Comparison of ENCODE assay signal across 20 mouse cellular contexts in the genomic region with DNA sequence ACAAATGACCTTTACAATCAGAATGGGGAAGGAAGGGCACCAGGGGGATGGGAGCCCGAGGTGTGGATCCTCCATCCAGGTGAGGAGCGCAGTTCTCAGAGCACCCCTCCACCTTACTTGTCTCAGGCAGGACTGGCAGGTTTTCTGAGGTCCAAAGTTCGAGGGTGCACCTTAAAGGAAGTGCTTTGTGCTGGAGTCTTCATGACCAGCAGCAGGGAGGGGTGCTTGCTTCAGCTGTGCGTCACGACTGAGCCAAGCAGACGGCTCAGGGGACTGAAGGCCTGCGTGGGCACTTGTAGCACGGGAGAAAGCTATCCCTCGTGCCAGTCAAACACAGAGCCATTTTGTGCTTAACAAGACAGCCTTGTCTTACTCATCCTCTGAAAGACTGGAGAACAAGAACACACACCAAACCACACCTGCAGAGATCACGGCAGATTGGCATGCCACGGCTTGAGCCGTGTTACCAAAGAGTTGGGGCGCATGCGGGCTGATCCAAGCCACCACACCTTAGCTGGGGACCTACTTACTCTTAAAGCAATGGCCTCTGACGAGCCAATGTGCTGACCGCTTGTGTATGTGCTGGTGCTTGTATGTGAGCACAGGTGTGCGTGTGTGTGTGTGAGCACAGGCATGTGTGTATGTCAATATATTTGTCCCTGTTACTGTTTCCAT. TPM values are rescaled to one million over a fixed set of nuclear protein-coding genes. Genes with fewer than 3 reads are reported as not detected.
DNase-seq lines count a peak whose midpoint lies in the region; ATAC-seq lines count a peak whose summit lies in the region.
"Had no signal": no experiment of that assay in that cellular context is flagged by ENCODE, and none has a peak within 500 bp of the region (broad histone marks: within the 10 kb centered on the region; RNA-seq: fewer than 3 reads in every experiment).

No protein-coding gene starts in this region.

- H3K9ac ChIP-seq in forebrain, embryonic 13.5 days = no peak overlapping the region
- no peak overlapping the region for H3K9ac ChIP-seq in forebrain, embryonic 12.5 days
- no peak overlapping the region for H3K9ac ChIP-seq in midbrain, embryonic 12.5 days (replicated peaks)
- no peak overlapping the region for H3K9ac ChIP-seq in midbrain, embryonic 15.5 days
- H3K9ac ChIP-seq in intestine, embryonic 15.5 days = no peak overlapping the region
- H3K9ac ChIP-seq in stomach, embryonic 15.5 days = no peak overlapping the region
- H3K9ac ChIP-seq: kidney, embryonic 15.5 days; liver, embryonic 13.5 days had no signal

- ATAC-seq in forebrain, embryonic 13.5 days = no peak
- no peak for ATAC-seq in forebrain, embryonic 12.5 days (ENCODE audit: low FRiP score)
- ATAC-seq in midbrain, embryonic 12.5 days (ENCODE audit: low FRiP score, low read depth) = no peak
- no peak for ATAC-seq in midbrain, embryonic 15.5 days (replicated peaks)
- peak; percentile 88 for ATAC-seq in intestine, embryonic 15.5 days
- ATAC-seq in stomach, embryonic 15.5 days (ENCODE audit: insufficient read depth, low FRiP score, low read depth) = peak; percentile 37
- no peak for ATAC-seq in activated CD4-positive, CD25-positive, alpha-beta regulatory T cell, adult 4 months

- DNase-seq in thymus, postnatal 10 days (ENCODE audit: low spot score in 2 of 2) = no peak
- DNase-seq: adrenal gland, adult 2 months; cerebellum, adult 9-10 months; gastrocnemius, postnatal 36 days; kidney, postnatal 36 days; layer of hippocampus, adult 9-11 months; liver, embryonic 13.5 days; lung, adult 2 months; lung, postnatal 14 days had no signal

- H3K36me3 ChIP-seq in forebrain, embryonic 13.5 days (ENCODE audit: poor library complexity, severe bottlenecking) = peaks cover 62% of the 10 kb centered on the region
- peaks cover 52% of the 10 kb centered on the region for H3K36me3 ChIP-seq in forebrain, embryonic 12.5 days (replicated peaks)
- H3K36me3 ChIP-seq in midbrain, embryonic 12.5 days = peaks cover 54% of the 10 kb centered on the region
- peaks cover 12% of the 10 kb centered on the region; the same call in 1 of the 2 replicates for H3K36me3 ChIP-seq in midbrain, embryonic 15.5 days (replicated peaks)
- peaks cover 18% of the 10 kb centered on the region; the same call in 1 of the 2 replicates for H3K36me3 ChIP-seq in intestine, embryonic 15.5 days
- H3K36me3 ChIP-seq in stomach, embryonic 15.5 days = peaks cover 18% of the 10 kb centered on the region; the same call in 1 of the 2 replicates

- peaks cover 91% of the 10 kb centered on the region for H3K4me1 ChIP-seq in forebrain, embryonic 13.5 days
- H3K4me1 ChIP-seq in forebrain, embryonic 12.5 days = peaks cover 60% of the 10 kb centered on the region
- H3K4me1 ChIP-seq in midbrain, embryonic 12.5 days = peaks cover 59% of the 10 kb centered on the region
- H3K4me1 ChIP-seq in midbrain, embryonic 15.5 days = peaks cover 40% of the 10 kb centered on the region
- H3K4me1 ChIP-seq in intestine, embryonic 15.5 days (replicated peaks) = peaks cover 47% of the 10 kb centered on the region
- peaks cover 37% of the 10 kb centered on the region for H3K4me1 ChIP-seq in stomach, embryonic 15.5 days

- H3K4me2 ChIP-seq in forebrain, embryonic 13.5 days = no peak overlapping the region
- H3K4me2 ChIP-seq in forebrain, embryonic 12.5 days = no peak overlapping the region
- no peak overlapping the region for H3K4me2 ChIP-seq in midbrain, embryonic 12.5 days (replicated peaks)
- no peak overlapping the region for H3K4me2 ChIP-seq in midbrain, embryonic 15.5 days
- H3K4me2 ChIP-seq in intestine, embryonic 15.5 days (replicated peaks) = peak overlapping the region; percentile 21
- no peak overlapping the region for H3K4me2 ChIP-seq in stomach, embryonic 15.5 days
- H3K4me2 ChIP-seq: kidney, embryonic 15.5 days; liver, embryonic 13.5 days; midbrain, embryonic 11.5 days had no signal

- WGBS in forebrain, embryonic 13.5 days = 90% methylated on average over 17 of the region's 17 CpGs
- whole genome bisulfite sequencing in forebrain, embryonic 12.5 days = 93% methylated on average over 17 of the region's 17 CpGs
- 91% methylated on average over 17 of the region's 17 CpGs for WGBS in midbrain, embryonic 12.5 days
- WGBS in midbrain, embryonic 15.5 days = 92% methylated on average over 17 of the region's 17 CpGs
- WGBS in intestine, embryonic 15.5 days = 74% methylated on average over 17 of the region's 17 CpGs
- 75% methylated on average over 17 of the region's 17 CpGs for WGBS in stomach, embryonic 15.5 days

- H3K27ac ChIP-seq in forebrain, embryonic 13.5 days = 0 out of 2 replicates have a peak overlapping the region, but pooled peaks have one; percentile 1
- no peak overlapping the region for H3K27ac ChIP-seq in forebrain, embryonic 12.5 days
- 0 out of 2 replicates have a peak overlapping the region, but pooled peaks have one; percentile 2 for H3K27ac ChIP-seq in midbrain, embryonic 12.5 days (replicated peaks)
- no peak overlapping the region for H3K27ac ChIP-seq in midbrain, embryonic 15.5 days
- peak overlapping the region; percentile 74 for H3K27ac ChIP-seq in intestine, embryonic 15.5 days
- peak overlapping the region; percentile 45 for H3K27ac ChIP-seq in stomach, embryonic 15.5 days
- H3K27ac ChIP-seq: hindbrain, embryonic 10.5 days; kidney, embryonic 15.5 days; left cerebral cortex, adult 2 months; liver, embryonic 13.5 days had no signal

- H3K27me3 ChIP-seq in forebrain, embryonic 13.5 days = no peaks in the 10 kb centered on the region
- H3K27me3 ChIP-seq in forebrain, embryonic 12.5 days = no peaks in the 10 kb centered on the region
- H3K27me3 ChIP-seq in midbrain, embryonic 12.5 days = no peaks in the 10 kb centered on the region
- H3K27me3 ChIP-seq in midbrain, embryonic 15.5 days (replicated peaks) = no peaks in the 10 kb centered on the region
- no peaks in the 10 kb centered on the region for H3K27me3 ChIP-seq in intestine, embryonic 15.5 days (replicated peaks)
- no peaks in the 10 kb centered on the region for H3K27me3 ChIP-seq in stomach, embryonic 15.5 days (replicated peaks)
- H3K27me3 ChIP-seq: kidney, embryonic 15.5 days; liver, embryonic 13.5 days had no signal

- H3K4me3 ChIP-seq in forebrain, embryonic 13.5 days = no peak overlapping the region
- H3K4me3 ChIP-seq in forebrain, embryonic 12.5 days (replicated peaks) = no peak overlapping the region
- no peak overlapping the region for H3K4me3 ChIP-seq in midbrain, embryonic 12.5 days
- no peak overlapping the region for H3K4me3 ChIP-seq in midbrain, embryonic 15.5 days
- no peak overlapping the region for H3K4me3 ChIP-seq in intestine, embryonic 15.5 days (replicated peaks)
- no peak overlapping the region for H3K4me3 ChIP-seq in stomach, embryonic 15.5 days (replicated peaks)
- H3K4me3 ChIP-seq: hindbrain, embryonic 10.5 days; kidney, embryonic 15.5 days; left cerebral cortex, adult 2 months; liver, embryonic 13.5 days had no signal

- no peaks in the 10 kb centered on the region for H3K9me3 ChIP-seq in forebrain, embryonic 13.5 days (replicated peaks)
- H3K9me3 ChIP-seq in forebrain, embryonic 12.5 days = no peaks in the 10 kb centered on the region
- no peaks in the 10 kb centered on the region for H3K9me3 ChIP-seq in midbrain, embryonic 12.5 days
- H3K9me3 ChIP-seq in midbrain, embryonic 15.5 days = no peaks in the 10 kb centered on the region
- no peaks in the 10 kb centered on the region for H3K9me3 ChIP-seq in intestine, embryonic 15.5 days
- H3K9me3 ChIP-seq in stomach, embryonic 15.5 days = no peaks in the 10 kb centered on the region
- H3K9me3 ChIP-seq: hindbrain, embryonic 10.5 days; kidney, embryonic 15.5 days; liver, embryonic 13.5 days had no signal

RNA-seq across cellular contexts. Expression of a gene that starts 29.5 kb away (rescaled TPM):
- 235 and 246 TPM in 2 replicates for polyA plus RNA-seq in forebrain, embryonic 13.5 days (2015; fragmentation: Nextera tagmentation; extraction: Ambion mirVana)
- polyA plus RNA-seq in forebrain, embryonic 12.5 days (2016; fragmentation: Nextera tagmentation; extraction: Ambion mirVana) = 256 and 277 TPM in 2 replicates
- polyA plus RNA-seq in midbrain, embryonic 12.5 days (2016; fragmentation: Nextera tagmentation; extraction: Ambion mirVana) = 227 and 244 TPM in 2 replicates
- 198 and 206 TPM in 2 replicates for polyA plus RNA-seq in midbrain, embryonic 15.5 days (2015; fragmentation: Nextera tagmentation; extraction: Ambion mirVana)
- 167 and 173 TPM in 2 replicates for polyA plus RNA-seq in intestine, embryonic 15.5 days (2015; fragmentation: Nextera tagmentation; extraction: Ambion mirVana)
- 129 and 144 TPM in 2 replicates for polyA plus RNA-seq in stomach, embryonic 15.5 days (2015; fragmentation: Nextera tagmentation; extraction: Ambion mirVana)
- 10 to 100 TPM; 59.2 to 70.7 TPM for polyA plus RNA-seq in activated CD4-positive, CD25-positive, alpha-beta regulatory T cell, adult 4 months (2017; shearing (Covaris generic))

RNA-seq across cellular contexts. Expression of a gene that starts 46.6 kb away (rescaled TPM):
- polyA plus RNA-seq in forebrain, embryonic 13.5 days (2015; fragmentation: Nextera tagmentation; extraction: Ambion mirVana) = 0.40 and 0.62 TPM in 2 replicates
- 0.82 and 0.88 TPM in 2 replicates for polyA plus RNA-seq in forebrain, embryonic 12.5 days (2016; fragmentation: Nextera tagmentation; extraction: Ambion mirVana)
- 1.1 and 1.4 TPM in 2 replicates for polyA plus RNA-seq in midbrain, embryonic 12.5 days (2016; fragmentation: Nextera tagmentation; extraction: Ambion mirVana)
- polyA plus RNA-seq in midbrain, embryonic 15.5 days (2015; fragmentation: Nextera tagmentation; extraction: Ambion mirVana) = 2.4 and 2.8 TPM in 2 replicates
- 3.4 and 4.4 TPM in 2 replicates for polyA plus RNA-seq in intestine, embryonic 15.5 days (2015; fragmentation: Nextera tagmentation; extraction: Ambion mirVana)
- polyA plus RNA-seq in stomach, embryonic 15.5 days (2015; fragmentation: Nextera tagmentation; extraction: Ambion mirVana) = 5.8 and 7.5 TPM in 2 replicates
- polyA plus RNA-seq in activated CD4-positive, CD25-positive, alpha-beta regulatory T cell, adult 4 months (2017; shearing (Covaris generic)) = 100 to 1,000 TPM; 629 to 698 TPM

Comparison
In these comparisons a context has a peak if more than half of its experiments do, and no peak if none do; other contexts are left out.
1. H3K27ac ChIP-seq: peak in forebrain, embryonic 13.5 days (single experiment), midbrain, embryonic 12.5 days (single experiment), intestine, embryonic 15.5 days (single experiment) and stomach, embryonic 15.5 days (single experiment); none in forebrain, embryonic 12.5 days (single experiment) and midbrain, embryonic 15.5 days (single experiment).
2. ATAC-seq: peak in intestine, embryonic 15.5 days (single experiment) and stomach, embryonic 15.5 days (single experiment); none in forebrain, embryonic 13.5 days (single experiment), forebrain, embryonic 12.5 days (single experiment), midbrain, embryonic 12.5 days (single experiment), midbrain, embryonic 15.5 days (single experiment) and activated CD4-positive, CD25-positive, alpha-beta regulatory T cell, adult 4 months (single experiment).
3. RNA of a gene that starts 46.6 kb away (polyA plus RNA-seq): 629 to 698 TPM in activated CD4-positive, CD25-positive, alpha-beta regulatory T cell, adult 4 months; 5.8 to 7.5 TPM in stomach, embryonic 15.5 days, 3.4 to 4.4 TPM in intestine, embryonic 15.5 days, 2.4 to 2.8 TPM in midbrain, embryonic 15.5 days, 1.1 to 1.4 TPM in midbrain, embryonic 12.5 days, 0.82 to 0.88 TPM in forebrain, embryonic 12.5 days and 0.40 to 0.62 TPM in forebrain, embryonic 13.5 days; every median in the first group is over 10 times any median in the second.